Mouse (Mus musculus) intestine, embryonic 15.5 days (tissue): ENCODE data around the gene Tex14. TPM values are rescaled to one million over a fixed set of nuclear protein-coding genes. Genes with fewer than 3 reads are reported as not detected.
"Not testable (repeated sequence)": the region's sequence is repeated elsewhere in the genome, so short reads cannot be mapped to it uniquely, and the experiment has no call there.

Source experiments
- ATAC-seq: fragments of 200-750 bp; cut with Nextera tagmentation; 2 replicates; pipeline ENCODE4 v1.8.0; 2017; ENCODE audit warnings: moderate TSS enrichment, moderate library complexity
- H3K27ac ChIP-seq: fragments of 300-500 bp; sonication (generic); 2 replicates; pipeline ENCODE4 v1.5.1; 2015; ENCODE audit warnings: mild to moderate bottlenecking, inconsistent platforms
- H3K27me3 ChIP-seq: fragments of 300-500 bp; sonication (generic); replicated peaks from 2 replicates; pipeline ENCODE4 v1.6.1; 2015; ENCODE audit warnings: inconsistent platforms
- H3K36me3 ChIP-seq: fragments of 300-500 bp; sonication (generic); 2 replicates; pipeline ENCODE4 v1.6.1; 2015; ENCODE audit warnings: inconsistent platforms
- H3K4me1 ChIP-seq: fragments of 300-500 bp; sonication (generic); replicated peaks from 2 replicates; pipeline ENCODE4 v1.6.1; 2015; ENCODE audit warnings: inconsistent platforms
- H3K4me2 ChIP-seq: fragments of 300-500 bp; sonication (generic); replicated peaks from 2 replicates; pipeline ENCODE4 v1.6.1; 2015; ENCODE audit warnings: mild to moderate bottlenecking, inconsistent platforms
- H3K4me3 ChIP-seq: fragments of 300-500 bp; sonication (generic); replicated peaks from 2 replicates; pipeline ENCODE4 v1.5.1; 2015; ENCODE audit warnings: inconsistent platforms
- H3K9ac ChIP-seq: fragments of 300-500 bp; sonication (generic); 2 replicates; pipeline ENCODE4 v1.6.1; 2015; ENCODE audit warnings: inconsistent platforms
- H3K9me3 ChIP-seq: fragments of 300-500 bp; sonication (generic); 2 replicates; pipeline ENCODE4 v1.6.1; 2016; ENCODE audit warnings: inconsistent platforms
- WGBS: fragments of 180-500 bp; shearing (Covaris S2); methylation state at CpG from one replicate; pipeline ENCODE4 v1.1.7; 2015; 5-methylcytosine and 5-hydroxymethylcytosine counted together
- polyA plus RNA-seq: library from polyadenylated mRNA; unstranded; fragments of >200 nt; fragmentation: Nextera tagmentation; extraction: Ambion mirVana; gene quantifications from 2 replicates; pipeline ENCODE4 v1.2.1, GENCODE M21; 2015

Tex14 gene
- polyA plus RNA-seq, 1 experiment from 2014 or later: 0.96 TPM

DNA sequence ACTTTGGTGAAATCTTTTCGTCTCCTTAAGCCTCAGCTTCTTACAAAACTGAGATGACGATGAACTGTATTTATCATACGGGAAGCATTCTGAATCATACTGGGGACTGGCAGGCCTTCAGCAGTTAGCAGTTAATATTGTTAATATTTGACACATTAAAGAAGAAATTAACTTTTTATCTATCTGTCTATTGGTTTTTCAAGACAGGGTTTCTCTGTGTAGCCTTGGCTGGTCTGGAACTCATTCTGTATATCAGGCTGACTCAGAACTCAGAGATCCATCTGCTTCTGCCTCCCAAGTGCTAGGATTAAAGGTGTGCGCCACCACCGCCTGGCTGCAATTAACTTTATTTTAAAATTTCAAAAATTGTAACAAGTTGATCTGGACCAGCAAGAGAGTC is 50.7 kb downstream of the Tex14 start:
- H3K4me2 ChIP-seq: no peak overlapping the region
- H3K36me3 ChIP-seq: no peaks in the 10 kb centered on the region
- H3K9me3 ChIP-seq: no peaks in the 10 kb centered on the region
- no peaks in the 10 kb centered on the region for H3K4me1 ChIP-seq
- H3K27ac ChIP-seq: no peak overlapping the region
- H3K4me3 ChIP-seq: no peak overlapping the region
- no peak for ATAC-seq
- WGBS: 85% methylated on average over 5 of the region's 5 CpGs
- no peaks in the 10 kb centered on the region for H3K27me3 ChIP-seq
- H3K9ac ChIP-seq: no peak overlapping the region

DNA sequence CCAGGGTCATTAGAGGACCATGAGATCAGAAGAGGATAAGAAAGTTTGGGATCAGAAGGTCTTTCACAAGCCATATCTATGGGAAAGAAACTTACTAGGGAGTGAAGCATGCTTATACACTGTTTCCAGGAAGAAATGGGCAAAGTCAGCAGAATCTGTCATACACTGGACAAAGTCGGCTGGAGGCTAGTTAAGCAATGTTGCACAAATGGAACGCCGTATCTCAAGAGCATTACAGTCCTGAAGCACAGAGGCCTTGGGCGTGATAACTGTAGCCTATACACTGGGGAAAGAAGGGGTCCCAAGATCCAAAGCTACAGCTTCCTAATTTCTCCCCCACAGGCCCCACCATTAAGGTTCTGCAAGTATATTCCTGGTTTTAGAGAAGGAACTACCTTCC is 51.1 kb downstream of the Tex14 start:
- H3K9me3 ChIP-seq: no peaks in the 10 kb centered on the region
- no peak overlapping the region for H3K4me3 ChIP-seq
- 84% methylated on average over 4 of the region's 4 CpGs for WGBS
- no peak overlapping the region for H3K27ac ChIP-seq
- no peaks in the 10 kb centered on the region for H3K36me3 ChIP-seq
- no peaks in the 10 kb centered on the region for H3K27me3 ChIP-seq
- no peaks in the 10 kb centered on the region for H3K4me1 ChIP-seq
- H3K4me2 ChIP-seq: no peak overlapping the region
- ATAC-seq: no peak
- no peak overlapping the region for H3K9ac ChIP-seq

DNA sequence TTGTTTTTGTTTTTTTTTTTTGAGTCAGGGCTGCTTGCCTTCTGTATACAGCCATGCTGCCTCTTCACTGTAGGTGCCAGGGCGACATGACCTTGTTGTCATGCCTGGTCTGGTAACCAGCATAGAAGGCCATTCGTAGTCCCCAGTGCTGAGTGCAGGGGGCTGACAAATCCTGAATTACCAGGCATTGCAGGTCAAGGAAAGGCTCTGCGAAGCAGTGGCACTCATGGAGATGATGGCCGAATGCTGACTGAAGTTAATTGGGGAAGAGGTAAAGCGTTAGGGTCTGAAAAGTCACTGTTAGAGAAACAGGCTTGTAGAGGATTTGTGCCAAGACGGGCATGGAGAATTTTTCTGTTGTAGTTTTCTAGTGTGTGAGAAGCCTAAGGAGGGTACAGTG is 55.7 kb downstream of the Tex14 start:
- no peak overlapping the region for H3K27ac ChIP-seq
- no peak overlapping the region for H3K4me3 ChIP-seq
- no peak overlapping the region for H3K4me2 ChIP-seq
- H3K36me3 ChIP-seq: no peaks in the 10 kb centered on the region
- WGBS: 89% methylated on average over 6 of the region's 6 CpGs
- ATAC-seq: no peak
- H3K27me3 ChIP-seq: no peaks in the 10 kb centered on the region
- no peaks in the 10 kb centered on the region for H3K9me3 ChIP-seq
- no peak overlapping the region for H3K9ac ChIP-seq
- no peaks in the 10 kb centered on the region for H3K4me1 ChIP-seq

DNA sequence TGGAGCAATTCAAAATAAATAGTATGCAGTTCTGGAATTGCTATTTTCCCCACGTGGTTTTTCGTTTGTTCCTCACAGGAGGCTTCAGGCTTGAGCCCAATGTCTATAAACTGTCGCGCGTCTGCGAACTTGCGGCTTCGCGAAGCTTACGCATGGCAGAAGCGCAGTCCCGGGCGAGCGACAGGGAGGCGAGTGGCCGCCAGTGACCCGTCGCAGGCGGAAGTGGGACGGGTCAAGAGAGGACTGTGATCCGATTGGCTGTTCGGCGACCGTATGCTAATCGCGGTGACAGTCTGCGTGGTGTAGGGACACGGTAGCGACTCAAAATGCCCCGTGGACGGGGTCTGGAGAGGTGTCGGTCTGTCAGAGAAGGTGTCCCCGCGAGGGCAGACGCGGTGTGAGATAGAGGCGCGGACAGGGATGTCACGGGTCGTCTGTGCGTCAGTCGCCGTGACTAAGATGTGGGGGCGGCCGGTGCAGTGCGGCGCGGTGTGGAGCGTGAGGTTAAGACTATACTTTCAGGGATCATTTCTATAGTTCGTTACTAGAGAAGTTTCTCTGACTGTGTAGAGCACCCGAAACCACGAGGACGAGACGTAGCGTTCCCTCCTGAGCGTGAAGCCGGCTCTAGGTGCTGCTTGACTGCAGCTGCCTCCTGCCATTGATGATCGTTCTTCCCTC is 57.1 kb downstream of the Tex14 start:
- H3K36me3 ChIP-seq, H3K27me3 ChIP-seq, H3K9me3 ChIP-seq, H3K4me1 ChIP-seq, H3K27ac ChIP-seq: not testable (repeated sequence)
- peak; percentile 99 for ATAC-seq
- Histone ChIP-seq H3K4me2 (peak overlapping the region; percentile 50), H3K4me3 (peak overlapping the region; percentile 27), H3K9ac (peak overlapping the region; percentile 22; the same call in 1 of the 2 replicates)
- under 1% methylated on average over 25 of the region's 58 CpGs for WGBS

DNA sequence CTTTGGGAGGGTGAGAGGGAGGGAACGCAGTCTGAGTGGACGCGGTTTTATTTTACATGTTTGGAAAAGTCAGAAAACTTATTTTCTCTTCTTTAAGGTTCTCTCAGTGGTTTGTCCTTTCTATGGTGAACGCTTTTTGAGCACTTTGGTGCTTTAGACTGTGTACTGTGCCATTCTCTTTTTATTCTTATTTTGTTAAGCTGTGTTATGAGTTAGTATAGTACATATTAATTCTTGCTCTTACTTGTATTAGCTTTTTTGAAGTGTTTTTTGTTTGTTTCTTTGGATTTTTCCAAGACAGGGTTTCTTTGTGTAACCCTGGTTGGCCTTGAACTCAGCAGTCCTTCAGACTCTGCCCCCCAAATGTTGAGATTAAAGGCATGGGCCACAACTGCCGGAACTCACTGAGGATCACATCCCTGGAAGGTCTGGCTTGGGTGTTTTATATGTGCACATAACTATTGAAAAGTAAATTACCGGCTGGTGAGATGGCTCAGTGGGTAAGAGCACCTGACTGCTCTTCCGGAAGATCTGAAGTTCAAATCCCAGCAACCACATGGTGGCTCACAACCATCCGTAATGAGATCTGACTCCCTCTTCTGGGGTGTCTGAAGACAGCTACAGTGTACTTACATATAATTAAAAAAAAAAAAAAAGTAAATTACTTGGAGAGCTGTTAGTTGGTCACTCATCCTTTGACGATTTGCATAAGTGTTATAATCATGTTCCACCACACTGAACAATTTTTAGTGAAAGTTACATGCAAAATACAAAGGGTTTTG is 57.8 kb downstream of the Tex14 start:
- Histone ChIP-seq H3K4me3 (no peak overlapping the region), H3K4me1 (peaks cover 3% of the 10 kb centered on the region), H3K4me2 (no peak overlapping the region), H3K36me3 (no peaks in the 10 kb centered on the region), H3K9me3 (no peaks in the 10 kb centered on the region), H3K27me3 (no peaks in the 10 kb centered on the region), H3K27ac (peak overlapping the region; percentile 54; the same call in 1 of the 2 replicates), H3K9ac (no peak overlapping the region)
- peak; percentile 27 for ATAC-seq
- WGBS: 7% methylated on average over 9 of the region's 9 CpGs

DNA sequence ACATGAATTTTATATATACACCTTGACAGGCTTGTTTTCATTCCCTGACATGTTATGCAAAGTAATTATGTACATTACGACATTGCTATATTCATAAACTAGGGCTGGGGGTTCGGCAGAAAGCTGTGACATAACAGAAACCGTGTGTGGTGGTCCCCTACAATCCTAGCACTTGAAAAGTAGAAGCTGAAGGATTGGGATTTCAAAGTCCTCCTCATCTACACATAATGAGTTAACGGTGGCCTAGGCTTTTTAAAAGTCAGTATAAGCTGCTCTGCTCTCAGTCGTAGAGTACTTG is 58.3 kb downstream of the Tex14 start:
- no peak for ATAC-seq
- no peak overlapping the region for H3K9ac ChIP-seq
- H3K27ac ChIP-seq: no peak overlapping the region
- no peak overlapping the region for H3K4me3 ChIP-seq
- peaks cover 7% of the 10 kb centered on the region for H3K4me1 ChIP-seq
- WGBS: 51% methylated on average over 5 of the region's 5 CpGs
- no peak overlapping the region for H3K4me2 ChIP-seq
- no peaks in the 10 kb centered on the region for H3K9me3 ChIP-seq
- no peaks in the 10 kb centered on the region for H3K27me3 ChIP-seq
- no peaks in the 10 kb centered on the region for H3K36me3 ChIP-seq

DNA sequence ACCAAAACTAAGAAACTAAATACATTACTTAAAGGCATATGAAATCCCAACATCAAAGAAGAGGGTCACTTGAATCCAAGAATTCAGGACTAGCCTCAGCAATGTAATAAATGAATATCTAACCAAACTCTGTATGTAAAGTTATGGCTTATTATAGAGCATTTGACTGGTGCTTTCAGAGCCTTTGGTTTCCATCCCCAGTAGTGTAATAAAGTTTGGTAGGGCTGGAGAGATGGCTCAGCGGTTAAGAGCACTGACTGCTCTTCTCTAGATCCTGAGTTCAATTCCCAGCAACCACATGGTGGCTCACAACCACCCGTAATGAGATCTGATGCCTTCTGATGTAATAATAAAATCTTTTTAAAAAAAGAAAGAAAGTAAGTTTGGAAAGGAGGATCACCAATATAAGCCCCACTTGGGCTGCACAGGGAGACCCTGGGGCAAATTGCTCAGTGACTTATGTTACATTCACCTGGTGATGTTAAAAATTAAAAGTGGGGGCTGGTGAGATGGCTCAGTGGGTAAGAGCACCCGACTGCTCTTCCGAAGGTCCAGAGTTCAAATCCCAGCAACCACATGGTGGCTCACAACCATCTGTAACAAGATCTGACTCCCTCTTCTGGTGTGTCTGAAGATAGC is 59.0 kb downstream of the Tex14 start:
- H3K9ac ChIP-seq, H3K9me3 ChIP-seq, H3K4me3 ChIP-seq, H3K4me2 ChIP-seq, H3K27ac ChIP-seq, ATAC-seq, H3K36me3 ChIP-seq, H3K27me3 ChIP-seq: not testable (repeated sequence)
- peaks cover 12% of the 10 kb centered on the region for H3K4me1 ChIP-seq
- 78% methylated on average over 4 of the region's 4 CpGs for WGBS

DNA sequence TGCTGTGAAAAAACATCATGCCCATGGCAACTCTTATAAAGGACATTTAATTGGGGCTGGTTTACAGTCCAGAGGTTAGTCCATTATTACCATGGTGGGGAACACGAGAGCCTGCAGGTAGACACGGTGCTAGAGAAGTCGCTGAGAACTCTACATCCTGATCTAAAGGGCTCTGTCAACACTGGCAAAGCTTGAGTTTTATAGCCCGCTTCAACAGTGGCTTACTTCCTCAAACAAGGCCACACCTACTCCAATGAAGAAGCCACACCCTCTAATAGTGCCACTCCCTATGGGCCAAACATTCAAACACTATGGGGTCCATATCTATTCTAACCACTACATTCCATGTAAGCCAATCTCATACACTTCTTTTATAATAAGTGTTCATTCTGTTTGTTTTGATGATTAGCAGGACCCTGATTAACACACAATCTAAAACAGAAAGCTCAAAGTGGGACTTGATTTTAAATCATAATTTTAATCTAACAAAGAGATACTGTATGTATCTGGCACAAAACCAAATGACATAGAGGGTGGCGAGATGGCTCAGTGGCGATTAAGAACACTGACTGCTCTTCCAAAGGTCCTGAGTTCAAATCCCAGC is 61.2 kb downstream of the Tex14 start:
- Histone ChIP-seq H3K4me1 (peaks cover 12% of the 10 kb centered on the region), H3K9ac (no peak overlapping the region), H3K27ac (no peak overlapping the region), H3K9me3 (no peaks in the 10 kb centered on the region), H3K27me3 (no peaks in the 10 kb centered on the region), H3K4me3 (no peak overlapping the region), H3K36me3 (no peaks in the 10 kb centered on the region), H3K4me2 (no peak overlapping the region)
- 55% methylated on average over 6 of the region's 6 CpGs for WGBS
- 0 out of 2 replicates have a peak, but pooled peaks have one; percentile 2 for ATAC-seq

DNA sequence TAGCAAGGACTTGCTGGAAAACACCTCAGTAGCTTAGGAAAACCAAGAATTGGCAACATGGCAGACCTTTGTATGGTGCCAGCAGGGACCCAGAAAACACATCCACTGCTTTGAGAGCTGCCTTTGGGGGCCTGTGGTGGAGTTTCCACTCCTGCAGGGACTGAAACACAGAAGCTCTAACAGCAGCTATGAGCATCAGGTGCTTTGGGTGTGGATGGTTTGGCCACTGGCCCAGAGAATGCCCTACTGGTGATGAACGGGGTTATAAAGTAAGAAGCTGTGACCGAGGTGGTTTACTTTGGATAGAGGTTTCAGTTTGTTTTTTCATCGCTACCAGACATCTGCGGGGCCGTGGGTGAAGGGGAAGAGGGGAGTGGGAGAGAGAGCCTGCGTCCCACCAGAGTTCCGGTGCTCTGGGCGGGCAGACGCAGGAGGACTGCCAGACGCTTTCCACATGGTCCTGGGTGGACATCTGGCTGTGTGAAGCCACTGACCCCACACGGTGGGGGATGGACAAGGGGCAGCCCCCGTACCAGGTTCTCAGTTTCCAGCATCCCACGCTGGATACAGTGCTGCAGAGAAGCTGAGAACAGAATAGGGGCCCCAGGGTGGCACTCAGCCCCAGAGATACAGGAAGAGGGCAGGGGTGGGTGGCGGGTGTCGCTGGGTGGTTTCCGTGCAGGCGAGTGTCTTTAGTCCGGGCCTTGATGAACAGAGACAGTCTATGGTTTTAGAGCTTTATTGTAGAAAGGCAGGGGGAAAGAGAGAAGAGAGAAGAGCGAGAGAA is 62.8 kb downstream of the Tex14 start:
- H3K4me2 ChIP-seq: peak overlapping the region; percentile 44
- H3K4me1 ChIP-seq: peaks cover 12% of the 10 kb centered on the region
- no peak for ATAC-seq
- no peak overlapping the region for H3K9ac ChIP-seq
- 16% methylated on average over 19 of the region's 19 CpGs for WGBS
- H3K9me3 ChIP-seq: no peaks in the 10 kb centered on the region
- H3K36me3 ChIP-seq: no peaks in the 10 kb centered on the region
- H3K27ac ChIP-seq: no peak overlapping the region
- H3K4me3 ChIP-seq: no peak overlapping the region
- H3K27me3 ChIP-seq: no peaks in the 10 kb centered on the region

DNA sequence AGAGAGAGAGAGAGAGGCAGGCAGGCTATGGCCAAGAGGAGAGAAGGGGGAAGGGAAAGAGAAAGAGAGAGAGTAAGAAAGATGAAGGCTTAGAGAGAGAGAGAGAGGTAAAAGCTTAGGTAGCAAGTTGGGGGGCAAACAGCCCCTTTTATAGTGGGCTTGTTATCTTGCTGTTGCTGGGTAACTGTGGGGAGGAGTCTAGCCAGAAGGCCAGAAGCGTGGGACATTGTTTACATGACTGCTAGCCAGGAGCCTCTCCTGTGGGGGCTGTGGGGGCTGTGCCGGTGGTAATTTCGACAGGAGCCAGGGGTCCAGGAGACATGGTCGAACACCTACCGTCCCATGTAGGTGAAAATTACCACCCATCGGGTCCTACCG is 63.4 kb downstream of the Tex14 start:
- ATAC-seq: no peak
- Histone ChIP-seq H3K27ac (no peak overlapping the region), H3K4me3 (no peak overlapping the region), H3K9ac (no peak overlapping the region), H3K4me1 (peaks cover 12% of the 10 kb centered on the region), H3K27me3 (no peaks in the 10 kb centered on the region), H3K36me3 (no peaks in the 10 kb centered on the region), H3K9me3 (no peaks in the 10 kb centered on the region), H3K4me2 (no peak overlapping the region)
- 21% methylated on average over 7 of the region's 7 CpGs for WGBS

DNA sequence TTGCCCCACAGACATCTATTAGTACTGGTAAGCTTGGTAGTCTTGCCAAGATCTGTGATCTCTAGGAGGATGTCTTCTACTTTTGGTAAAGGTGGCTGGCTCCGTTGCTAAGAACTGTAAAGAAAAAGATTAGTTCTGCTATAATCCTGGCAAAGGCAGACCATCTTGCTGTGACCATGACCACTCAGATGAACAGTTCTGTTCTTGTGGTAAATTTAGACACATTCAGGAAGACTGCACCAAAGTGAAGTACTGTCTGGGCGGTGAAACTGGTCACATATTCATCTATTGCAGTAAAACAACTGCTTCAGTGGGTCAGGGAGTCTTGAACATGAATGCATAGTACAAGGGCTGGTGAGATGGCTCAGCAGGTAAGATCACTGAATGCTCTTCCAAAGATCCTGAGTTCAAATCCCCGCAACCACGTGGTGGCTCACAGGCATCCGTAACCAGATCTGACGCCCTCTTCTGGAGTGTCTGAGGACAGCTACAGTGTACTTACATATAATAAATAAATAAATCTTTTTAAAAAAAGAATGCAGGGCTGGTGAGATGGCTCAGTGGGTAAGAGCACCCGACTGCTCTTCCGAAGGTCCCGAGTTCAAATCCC is 63.9 kb downstream of the Tex14 start:
- WGBS: 78% methylated on average over 9 of the region's 9 CpGs

More for the DNA sequence above, 63.9 kb downstream of the Tex14 start:
- Histone ChIP-seq H3K4me3 (no peak overlapping the region), H3K27me3 (no peaks in the 10 kb centered on the region), H3K4me2 (no peak overlapping the region), H3K36me3 (no peaks in the 10 kb centered on the region), H3K4me1 (peaks cover 12% of the 10 kb centered on the region), H3K9ac (no peak overlapping the region), H3K9me3 (no peaks in the 10 kb centered on the region), H3K27ac (no peak overlapping the region)
- no peak for ATAC-seq
